Mouse (Mus musculus): ENCODE measurements at regions not wholly inside any gene's neighbourhood (a gene's known extent, or its start where the extent isn't known, plus 50 kb on each side); places are given as distances from the start of the nearest gene placed in this dataset.

DNA sequence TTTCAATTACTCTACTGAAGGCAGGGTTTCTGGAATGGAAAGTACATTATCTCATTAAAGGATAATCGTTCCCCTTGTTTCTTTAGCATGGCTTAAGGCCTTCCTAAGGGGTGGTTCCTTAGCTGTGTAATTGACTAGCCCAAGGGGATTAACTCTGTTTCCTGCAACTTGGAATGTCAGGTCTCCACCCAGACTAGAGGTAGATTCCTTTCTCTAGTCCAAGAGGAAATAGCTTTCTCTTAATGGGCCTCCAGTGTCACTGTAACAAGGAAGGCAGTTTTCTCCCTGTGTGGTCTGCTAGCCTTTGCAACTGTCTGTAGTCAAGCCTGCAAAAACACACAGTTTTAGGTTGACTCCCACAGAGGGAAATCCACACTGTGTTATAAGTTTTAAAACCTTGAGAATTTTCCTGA is 64.0 kb upstream of the Adgra3 start:
- no peak for DNase-seq

DNA sequence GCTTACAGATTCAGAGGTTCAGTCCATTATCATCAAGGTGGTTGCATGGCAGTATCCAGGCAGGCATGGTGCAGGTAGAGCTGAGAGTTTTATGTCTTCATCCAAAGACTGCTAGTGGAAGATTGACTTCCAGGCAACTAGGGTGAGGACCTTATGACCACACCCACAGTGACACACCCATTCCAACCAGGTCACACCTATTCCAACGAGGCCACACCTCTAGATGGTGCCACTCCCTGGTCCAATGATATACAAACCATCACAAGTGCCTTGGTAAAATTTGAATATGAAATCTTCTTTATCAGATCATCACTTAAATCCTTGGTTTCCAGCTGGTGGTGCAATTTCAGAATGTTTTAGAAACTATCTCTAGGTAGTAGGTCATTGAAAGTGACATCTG is 61.1 kb upstream of the Adgra3 start:
- no peak for DNase-seq
